Mouse (Mus musculus): ENCODE measurements around the gene Kif9. TPM values are rescaled to one million over a fixed set of nuclear protein-coding genes. Genes with fewer than 3 reads are reported as not detected.

Gene Kif9
- polyA plus RNA-seq, 1 experiment, result 0.02 TPM

DNA sequence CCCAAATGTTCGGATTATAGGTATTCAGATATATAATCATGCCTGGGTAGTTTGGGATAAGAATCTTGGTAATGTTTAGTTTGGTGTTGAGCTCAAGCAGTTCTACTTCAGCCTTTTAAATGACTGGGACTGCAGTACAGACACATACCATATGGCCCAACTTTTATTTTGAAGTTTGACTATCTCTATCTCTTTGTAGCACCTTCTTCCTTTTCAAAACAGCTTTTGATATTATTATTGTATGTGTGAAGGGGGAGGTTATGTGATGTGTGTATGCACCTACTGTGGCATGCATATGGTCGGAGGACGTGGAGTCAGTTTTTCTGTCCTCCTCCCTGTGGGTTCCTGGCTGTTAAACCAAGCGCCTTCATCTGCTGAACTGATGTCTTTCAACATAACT is 65.2 kb downstream of the Kif9 start:
- no peak for TF ChIP-seq GATA1 (IDR thresholded peaks at IDR 0.05; ENCODE audit: low read length)

DNA sequence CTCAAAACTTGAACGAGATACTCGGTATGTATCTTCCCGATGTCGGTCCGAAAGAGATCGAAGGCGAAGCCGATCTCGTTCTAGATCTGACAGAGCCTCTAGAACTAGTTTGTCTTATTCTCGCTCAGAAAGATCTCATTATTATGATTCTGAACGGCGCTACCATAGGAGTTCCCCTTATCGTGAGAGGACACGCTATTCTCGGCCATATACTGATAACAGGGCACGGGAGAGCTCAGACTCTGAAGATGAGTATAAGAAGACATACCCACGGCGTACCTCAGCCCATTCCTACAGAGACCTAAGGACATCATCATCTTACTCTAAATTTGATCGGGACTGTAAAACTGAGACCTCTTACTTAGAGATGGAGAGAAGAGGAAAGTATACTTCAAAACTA is 71.5 kb downstream of the Kif9 start:
- no peak for TF ChIP-seq GATA1 (IDR thresholded peaks at IDR 0.05; ENCODE audit: low read length)

DNA sequence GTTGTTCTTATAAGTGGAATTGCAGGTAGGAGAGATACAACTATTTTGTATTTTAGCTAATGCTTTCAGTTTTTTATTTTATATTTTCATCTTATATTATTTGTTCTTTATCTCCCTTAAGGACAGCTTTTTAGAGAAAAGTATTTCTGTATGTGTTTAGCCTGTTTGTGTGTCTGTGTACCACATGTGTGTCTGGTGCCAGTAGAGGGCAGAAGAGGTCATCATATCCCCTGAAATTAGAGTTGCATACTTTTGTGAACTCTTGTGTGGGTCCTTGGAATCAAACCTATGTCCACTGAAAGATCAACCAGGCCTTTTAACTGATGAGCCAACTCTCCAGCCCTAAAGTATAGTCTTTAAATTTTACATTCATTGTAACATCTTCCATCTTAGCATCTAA is 91.6 kb downstream of the Kif9 start:
- TF ChIP-seq GATA1 (IDR thresholded peaks at IDR 0.05; ENCODE audit: low read length), result no peak

Other genes with a start within 250 kb of the Kif9 start
- gene Cspg5, start 233.2 kb upstream of the Kif9 start, polyA plus RNA-seq (2012), result 0.21 and 0.23 TPM in 2 replicates
- gene Elp6, start 171.8 kb upstream of the Kif9 start, polyA plus RNA-seq (2012), result 22.2 and 22.8 TPM in 2 replicates
- gene Scap, start 143.7 kb upstream of the Kif9 start, polyA plus RNA-seq (2012), result 278 and 318 TPM in 2 replicates
- 89.5 and 153 TPM in 2 replicates for gene Ptpn23, start 68.7 kb upstream of the Kif9 start, polyA plus RNA-seq (2012)
- not detected in 2 replicates for gene Ngp, start 57.2 kb upstream of the Kif9 start, polyA plus RNA-seq (2012)
- 5.5 and 6.6 TPM in 2 replicates for gene Klhl18, start 264 bp upstream of the Kif9 start, polyA plus RNA-seq (2012)
- 12.2 and 40.5 TPM in 2 replicates for gene Setd2, start 55.6 kb downstream of the Kif9 start, polyA plus RNA-seq (2012)
- 3.2 and 4.1 TPM in 2 replicates for gene Nradd, start 147.5 kb downstream of the Kif9 start, polyA plus RNA-seq (2012)
- gene Nbeal2, start 177.2 kb downstream of the Kif9 start, polyA plus RNA-seq (2012), result 82.0 and 88.5 TPM in 2 replicates
- gene Ccdc12, start 179.5 kb downstream of the Kif9 start, polyA plus RNA-seq (2012), result 420 and 613 TPM in 2 replicates

Data from G1E-ER4 (cell line).